ENCODE assay signal across 9 mouse cellular contexts in the genomic region with DNA sequence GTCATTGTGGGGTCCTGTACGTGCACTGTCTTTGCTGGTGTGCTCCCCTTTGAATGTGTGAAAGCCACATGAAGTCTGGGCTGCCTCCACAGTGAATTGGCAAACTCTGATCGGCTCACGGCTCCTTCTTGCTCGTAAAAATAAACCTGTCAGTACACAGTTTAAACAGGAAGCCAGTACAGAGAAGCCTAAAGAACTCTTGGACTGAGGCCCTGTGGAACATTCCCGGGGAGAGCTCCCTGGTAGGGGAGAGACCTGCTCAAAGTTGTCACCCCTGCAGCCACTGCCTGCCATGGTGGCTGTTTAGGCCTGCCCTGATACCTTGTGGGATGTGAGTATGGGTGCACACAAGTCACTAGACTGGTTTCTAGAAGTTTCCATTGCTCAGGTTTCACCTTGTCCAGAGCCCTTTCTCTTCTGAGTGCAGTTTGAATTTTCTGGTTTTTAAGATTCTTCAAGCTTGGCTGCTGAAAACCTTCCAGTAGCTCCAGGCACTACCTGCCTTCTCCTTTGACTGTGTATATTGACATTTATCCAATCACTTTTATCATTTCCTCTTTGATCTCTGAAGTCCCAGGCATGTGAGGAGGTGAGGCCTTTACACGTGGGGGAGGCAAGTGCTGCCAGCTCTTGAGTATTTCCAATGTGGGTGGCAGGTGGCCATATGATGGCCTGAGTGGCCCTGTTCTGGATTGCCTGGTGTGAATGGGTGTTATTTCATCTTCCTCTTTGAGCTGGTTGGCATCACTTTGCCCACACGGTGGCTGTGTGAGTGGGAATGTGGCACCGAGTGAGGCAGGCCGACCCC. TPM values are rescaled to one million over a fixed set of nuclear protein-coding genes. Genes with fewer than 3 reads are reported as not detected.
DNase-seq lines count a peak whose midpoint lies in the region; ATAC-seq and TF ChIP-seq lines count a peak whose summit lies in the region.
"Had no signal": no experiment of that assay in that cellular context is flagged by ENCODE, and none has a peak within 500 bp of the region (broad histone marks: within the 10 kb centered on the region; RNA-seq: fewer than 3 reads in every experiment).

No protein-coding gene starts in this region.

- 0 out of 2 replicates have a peak overlapping the region, but pooled peaks have one; percentile 17 for H3K27ac ChIP-seq in hindbrain, embryonic 15.5 days (replicated peaks)
- H3K27ac ChIP-seq in hindbrain, embryonic 13.5 days: no peak overlapping the region
- peak overlapping the region; percentile 91 for H3K27ac ChIP-seq in heart, embryonic 16.5 days (ENCODE audit: low read length)
- peak overlapping the region; percentile 42 for H3K27ac ChIP-seq in liver, embryonic 15.5 days (replicated peaks)
- H3K27ac ChIP-seq in cerebellum, adult 2 months (ENCODE audit: insufficient read depth, low read length): no peak overlapping the region
- H3K27ac ChIP-seq in midbrain, embryonic 14.5 days (replicated peaks; ENCODE audit: low read depth, low read length): no peak overlapping the region

- ATAC-seq in hindbrain, embryonic 15.5 days (ENCODE audit: low FRiP score, low read depth): no peak
- no peak for ATAC-seq in hindbrain, embryonic 13.5 days (ENCODE audit: low FRiP score)
- peak; percentile 59 for ATAC-seq in heart, embryonic 16.5 days (replicated peaks; ENCODE audit: extremely low read depth, insufficient read depth, low FRiP score)
- ATAC-seq in liver, embryonic 15.5 days (ENCODE audit: insufficient read depth): no peak
- ATAC-seq in midbrain, embryonic 14.5 days (ENCODE audit: low FRiP score, low TSS enrichment): no peak

- H3K9ac ChIP-seq in hindbrain, embryonic 15.5 days: 0 out of 2 replicates have a peak overlapping the region, but pooled peaks have one; percentile 2
- H3K9ac ChIP-seq in hindbrain, embryonic 13.5 days: no peak overlapping the region
- H3K9ac ChIP-seq in heart, embryonic 16.5 days (ENCODE audit: low read length): peak overlapping the region; percentile 50
- no peak overlapping the region for H3K9ac ChIP-seq in liver, embryonic 15.5 days
- no peak overlapping the region for H3K9ac ChIP-seq in midbrain, embryonic 14.5 days (replicated peaks; ENCODE audit: low read length)

- H3K36me3 ChIP-seq in hindbrain, embryonic 15.5 days: no peaks in the 10 kb centered on the region
- peaks cover 6% of the 10 kb centered on the region for H3K36me3 ChIP-seq in hindbrain, embryonic 13.5 days
- peaks cover 69% of the 10 kb centered on the region for H3K36me3 ChIP-seq in E14TG2a.4 (ENCODE audit: insufficient read depth, low read length)
- H3K36me3 ChIP-seq in heart, embryonic 16.5 days (ENCODE audit: control insufficient read depth, insufficient read depth): no peaks in the 10 kb centered on the region
- H3K36me3 ChIP-seq in liver, embryonic 15.5 days (replicated peaks): peaks cover 15% of the 10 kb centered on the region
- 0 out of 2 replicates have a peak, but pooled peaks cover 7% of the 10 kb centered on the region for H3K36me3 ChIP-seq in midbrain, embryonic 14.5 days (ENCODE audit: control insufficient read depth, insufficient read depth, low read length)

- WGBS in hindbrain, embryonic 15.5 days: 71% methylated on average over 9 of the region's 9 CpGs
- 79% methylated on average over 9 of the region's 9 CpGs for WGBS in hindbrain, embryonic 13.5 days
- WGBS in heart, embryonic 16.5 days: 39% methylated on average over 9 of the region's 9 CpGs
- WGBS in liver, embryonic 15.5 days (ENCODE audit: insufficient replicate concordance): 48% methylated on average over 9 of the region's 9 CpGs
- 13% methylated on average over 9 of the region's 9 CpGs for WGBS in cerebellum, adult 2 months
- 79% methylated on average over 9 of the region's 9 CpGs for WGBS in midbrain, embryonic 14.5 days

- no peaks in the 10 kb centered on the region for H3K9me3 ChIP-seq in hindbrain, embryonic 15.5 days
- H3K9me3 ChIP-seq in hindbrain, embryonic 13.5 days: no peaks in the 10 kb centered on the region
- H3K9me3 ChIP-seq in E14TG2a.4 (ENCODE audit: low read length): no peaks in the 10 kb centered on the region
- H3K9me3 ChIP-seq in heart, embryonic 16.5 days (replicated peaks; ENCODE audit: control insufficient read depth, low read length): no peaks in the 10 kb centered on the region
- H3K9me3 ChIP-seq in liver, embryonic 15.5 days (replicated peaks): no peaks in the 10 kb centered on the region
- H3K9me3 ChIP-seq in midbrain, embryonic 14.5 days (ENCODE audit: control insufficient read depth, low read length): no peaks in the 10 kb centered on the region

- H3K27me3 ChIP-seq in hindbrain, embryonic 15.5 days: no peaks in the 10 kb centered on the region
- no peaks in the 10 kb centered on the region for H3K27me3 ChIP-seq in hindbrain, embryonic 13.5 days
- H3K27me3 ChIP-seq in E14TG2a.4 (ENCODE audit: insufficient read depth, low read length): no peaks in the 10 kb centered on the region
- no peaks in the 10 kb centered on the region for H3K27me3 ChIP-seq in heart, embryonic 16.5 days (ENCODE audit: control insufficient read depth, insufficient read depth, low read length)
- H3K27me3 ChIP-seq in liver, embryonic 15.5 days: no peaks in the 10 kb centered on the region
- no peaks in the 10 kb centered on the region for H3K27me3 ChIP-seq in cerebellum, adult 2 months (ENCODE audit: control insufficient read depth, insufficient read depth, low read length)
- no peaks in the 10 kb centered on the region for H3K27me3 ChIP-seq in midbrain, embryonic 14.5 days (ENCODE audit: control insufficient read depth, insufficient read depth, low read length)
- H3K27me3 ChIP-seq: Patski had no signal

- TF ChIP-seq POLR2A in cerebellum, adult 2 months (IDR thresholded peaks at IDR 0.05; ENCODE audit: borderline replicate concordance, insufficient read depth, low read length): no peak

- H3K4me1 ChIP-seq in hindbrain, embryonic 15.5 days (replicated peaks): peaks cover 49% of the 10 kb centered on the region
- H3K4me1 ChIP-seq in hindbrain, embryonic 13.5 days (replicated peaks): peaks cover 63% of the 10 kb centered on the region
- H3K4me1 ChIP-seq in E14TG2a.4 (replicated peaks; ENCODE audit: low read depth, low read length): peaks cover 99% of the 10 kb centered on the region
- peaks cover 60% of the 10 kb centered on the region for H3K4me1 ChIP-seq in heart, embryonic 16.5 days (ENCODE audit: control insufficient read depth, insufficient read depth, low read length)
- H3K4me1 ChIP-seq in liver, embryonic 15.5 days (replicated peaks): peaks cover 83% of the 10 kb centered on the region
- peaks cover 44% of the 10 kb centered on the region for H3K4me1 ChIP-seq in cerebellum, adult 2 months (ENCODE audit: control insufficient read depth, insufficient read depth, low read length)
- no peaks in the 10 kb centered on the region; the same call in 1 of the 2 replicates for H3K4me1 ChIP-seq in midbrain, embryonic 14.5 days (ENCODE audit: control insufficient read depth, insufficient read depth, low read length)

- no peak overlapping the region for H3K4me3 ChIP-seq in hindbrain, embryonic 15.5 days
- no peak overlapping the region for H3K4me3 ChIP-seq in hindbrain, embryonic 13.5 days
- H3K4me3 ChIP-seq in E14TG2a.4 (replicated peaks; ENCODE audit: low read length): peak overlapping the region; percentile 52; the same call in 1 of the 2 replicates
- no peak overlapping the region for H3K4me3 ChIP-seq in heart, embryonic 16.5 days (ENCODE audit: low read length)
- no peak overlapping the region for H3K4me3 ChIP-seq in liver, embryonic 15.5 days (replicated peaks)
- H3K4me3 ChIP-seq in cerebellum, adult 2 months (replicated peaks; ENCODE audit: insufficient read depth, low read depth, low read length): no peak overlapping the region
- H3K4me3 ChIP-seq in midbrain, embryonic 14.5 days (replicated peaks; ENCODE audit: low read depth, low read length): no peak overlapping the region

- no peak for TF ChIP-seq CTCF in E14TG2a.4 (conservative IDR thresholded peaks at IDR 0.05; ENCODE audit: low read length)
- no peak for TF ChIP-seq CTCF in cerebellum, adult 2 months (IDR thresholded peaks at IDR 0.05; ENCODE audit: borderline replicate concordance, insufficient read depth, low read depth, low read length)

- no peak for DNase-seq in cerebellum, adult 2 months
- no peak for DNase-seq in midbrain, embryonic 14.5 days
- DNase-seq in gastrocnemius, postnatal 25 days: no peak

- H3K4me2 ChIP-seq in hindbrain, embryonic 15.5 days: no peak overlapping the region
- H3K4me2 ChIP-seq in hindbrain, embryonic 13.5 days: no peak overlapping the region
- H3K4me2 ChIP-seq in heart, embryonic 16.5 days (ENCODE audit: low read depth, low read length): peak overlapping the region; percentile 33; the same call in 1 of the 2 replicates
- H3K4me2 ChIP-seq in liver, embryonic 15.5 days: no peak overlapping the region
- H3K4me2 ChIP-seq in midbrain, embryonic 14.5 days (ENCODE audit: low read length): no peak overlapping the region

RNA-seq across cellular contexts. Expression of gene Pgs1, which starts 8.4 kb away (rescaled TPM):
- polyA plus RNA-seq in hindbrain, embryonic 15.5 days (2015; fragmentation: Nextera tagmentation; extraction: Ambion mirVana): 59.4 and 63.7 TPM in 2 replicates
- 47.4 and 47.6 TPM in 2 replicates for polyA plus RNA-seq in hindbrain, embryonic 13.5 days (2015; fragmentation: Nextera tagmentation; extraction: Ambion mirVana)
- polyA plus RNA-seq in heart, embryonic 16.5 days (2015; fragmentation: Nextera tagmentation; extraction: Ambion mirVana): 26.9 and 28.9 TPM in 2 replicates
- polyA plus RNA-seq in liver, embryonic 15.5 days (2015; fragmentation: Nextera tagmentation; extraction: Ambion mirVana): 14.6 and 17.6 TPM in 2 replicates
- 70.5 and 76.5 TPM in 2 replicates for polyA plus RNA-seq in cerebellum, adult 2 months (2012; rRNA removed)
- 47.9 and 51.4 TPM in 2 replicates for polyA plus RNA-seq in midbrain, embryonic 14.5 days (2014; fragmentation: Nextera tagmentation; extraction: Ambion mirVana)
- 10 to 100 TPM; 18.4 to 18.6 TPM for total RNA-seq in gastrocnemius, postnatal 25 days (2021)

RNA-seq across cellular contexts. Expression of gene Socs3, which starts 24.6 kb away (rescaled TPM):
- polyA plus RNA-seq in hindbrain, embryonic 15.5 days (2015; fragmentation: Nextera tagmentation; extraction: Ambion mirVana): 7.8 and 9.2 TPM in 2 replicates
- polyA plus RNA-seq in hindbrain, embryonic 13.5 days (2015; fragmentation: Nextera tagmentation; extraction: Ambion mirVana): 8.3 and 8.8 TPM in 2 replicates
- polyA plus RNA-seq in heart, embryonic 16.5 days (2015; fragmentation: Nextera tagmentation; extraction: Ambion mirVana): 7.2 and 8.2 TPM in 2 replicates
- polyA plus RNA-seq in liver, embryonic 15.5 days (2015; fragmentation: Nextera tagmentation; extraction: Ambion mirVana): 7.3 and 7.5 TPM in 2 replicates
- polyA plus RNA-seq in cerebellum, adult 2 months (2012; rRNA removed): 1.6 and 2.1 TPM in 2 replicates
- 4.3 and 7.2 TPM in 2 replicates for polyA plus RNA-seq in midbrain, embryonic 14.5 days (2014; fragmentation: Nextera tagmentation; extraction: Ambion mirVana)
- total RNA-seq in gastrocnemius, postnatal 25 days (2021): 1 to 10 TPM; 4.4 to 6.1 TPM

Comparison
In these comparisons a context has a peak if more than half of its experiments do, and no peak if none do; other contexts are left out.
1. H3K27ac ChIP-seq: peak in hindbrain, embryonic 15.5 days (single experiment), heart, embryonic 16.5 days (single experiment) and liver, embryonic 15.5 days (single experiment); none in hindbrain, embryonic 13.5 days (single experiment), cerebellum, adult 2 months (single experiment) and midbrain, embryonic 14.5 days (single experiment).
2. H3K9ac ChIP-seq: peak in hindbrain, embryonic 15.5 days (single experiment) and heart, embryonic 16.5 days (single experiment); none in hindbrain, embryonic 13.5 days (single experiment), liver, embryonic 15.5 days (single experiment) and midbrain, embryonic 14.5 days (single experiment).